In the genomic region with DNA sequence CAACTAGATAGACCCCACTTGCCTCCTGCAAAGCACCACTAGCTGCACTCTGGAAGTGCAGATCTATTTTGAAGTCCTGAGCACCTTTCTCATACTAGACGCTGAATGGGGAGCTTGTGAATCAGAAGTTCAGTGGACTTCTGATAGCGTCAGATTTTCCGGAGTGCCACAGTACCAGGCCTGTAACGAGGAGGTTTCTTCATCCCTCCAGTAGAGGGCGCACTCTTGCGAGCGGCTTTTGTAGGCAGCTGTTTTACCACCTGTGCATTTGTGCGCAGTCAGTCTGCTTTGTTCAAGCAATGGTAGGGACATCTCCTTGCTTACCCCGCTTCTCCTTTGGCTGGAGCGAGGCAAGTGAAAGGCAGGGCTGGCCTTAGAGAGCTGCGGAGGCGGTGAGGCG, we compare ENCODE assay signal across 8 mouse cellular contexts. TPM values are rescaled to one million over a fixed set of nuclear protein-coding genes. Genes with fewer than 3 reads are reported as not detected.
DNase-seq lines count a peak whose midpoint lies in the region; ATAC-seq and TF ChIP-seq lines count a peak whose summit lies in the region.

No protein-coding gene starts in this region.

- H3K27me3 ChIP-seq in intestine, embryonic 14.5 days (replicated peaks; ENCODE audit: control insufficient read depth, insufficient read depth, low read length), result no peaks in the 10 kb centered on the region
- no peaks in the 10 kb centered on the region for H3K27me3 ChIP-seq in intestine, embryonic 16.5 days (replicated peaks; ENCODE audit: control insufficient read depth, insufficient read depth, low read length)
- no peaks in the 10 kb centered on the region for H3K27me3 ChIP-seq in MEL (ENCODE audit: control insufficient read depth in 1 of 2, insufficient read depth in 2 of 2, low read length in 2 of 2)
- no peaks in the 10 kb centered on the region for H3K27me3 ChIP-seq in limb, embryonic 11.5 days (ENCODE audit: control insufficient read depth, insufficient read depth, low read length)

- no peak overlapping the region for H3K4me3 ChIP-seq in intestine, embryonic 14.5 days (ENCODE audit: low read depth, low read length)
- H3K4me3 ChIP-seq in intestine, embryonic 16.5 days (ENCODE audit: low read length), result no peak overlapping the region
- H3K4me3 ChIP-seq in MEL (ENCODE audit: control insufficient read depth in 1 of 2, insufficient read depth in 1 of 2, low read depth in 2 of 2, low read length in 2 of 2), result no peak overlapping the region
- no peak overlapping the region for H3K4me3 ChIP-seq in limb, embryonic 11.5 days (ENCODE audit: low read depth, low read length)

- no peaks in the 10 kb centered on the region for H3K9me3 ChIP-seq in intestine, embryonic 14.5 days (ENCODE audit: control insufficient read depth, low read length)
- H3K9me3 ChIP-seq in intestine, embryonic 16.5 days (ENCODE audit: control insufficient read depth, low read length), result no peaks in the 10 kb centered on the region
- no peaks in the 10 kb centered on the region for H3K9me3 ChIP-seq in MEL (replicated peaks; ENCODE audit: insufficient read depth, low read length)
- H3K9me3 ChIP-seq in limb, embryonic 11.5 days (ENCODE audit: control insufficient read depth, low read length), result no peaks in the 10 kb centered on the region

- TF ChIP-seq EP300 in MEL (IDR thresholded peaks at IDR 0.05; ENCODE audit: low read depth in 1 of 2, low read length in 2 of 2), result no peak

- no peaks in the 10 kb centered on the region for H3K36me3 ChIP-seq in intestine, embryonic 14.5 days (ENCODE audit: control insufficient read depth, insufficient read depth, low read length)
- no peaks in the 10 kb centered on the region for H3K36me3 ChIP-seq in intestine, embryonic 16.5 days (ENCODE audit: control insufficient read depth, insufficient read depth, low read length)
- H3K36me3 ChIP-seq in MEL (ENCODE audit: control insufficient read depth in 1 of 2, insufficient read depth in 2 of 2, low read length in 2 of 2), result no peaks in the 10 kb centered on the region
- no peaks in the 10 kb centered on the region for H3K36me3 ChIP-seq in limb, embryonic 11.5 days (ENCODE audit: control insufficient read depth, insufficient read depth, low read length)

- TF ChIP-seq CTCF in MEL (IDR thresholded peaks at IDR 0.05 in 2 of 3, conservative IDR thresholded peaks at IDR 0.05 in 1 of 3; ENCODE audit: control insufficient read depth in 1 of 3, insufficient read depth in 1 of 3, low read depth in 2 of 3, low read length in 3 of 3, poor library complexity in 1 of 3, severe bottlenecking in 1 of 3), result peak; percentile 50 to 56 (median 51)

- no peak overlapping the region for H3K27ac ChIP-seq in intestine, embryonic 14.5 days (ENCODE audit: low read depth)
- no peak overlapping the region for H3K27ac ChIP-seq in intestine, embryonic 16.5 days (ENCODE audit: low read length)
- H3K27ac ChIP-seq in MEL (ENCODE audit: control insufficient read depth, low read depth, low read length), result no peak overlapping the region
- H3K27ac ChIP-seq in limb, embryonic 11.5 days (replicated peaks; ENCODE audit: low read depth, low read length), result no peak overlapping the region

- ATAC-seq in intestine, embryonic 14.5 days (replicated peaks; ENCODE audit: low FRiP score, low TSS enrichment, low read depth), result no peak
- no peak for ATAC-seq in intestine, embryonic 16.5 days
- no peak for ATAC-seq in limb, embryonic 11.5 days (ENCODE audit: insufficient number of reproducible peaks, low FRiP score, low TSS enrichment, low read depth)
- ATAC-seq in frontal cortex, adult (ENCODE audit: low TSS enrichment), result no peak

- 34% methylated on average over 13 of the region's 13 CpGs for WGBS in intestine, embryonic 14.5 days
- WGBS in intestine, embryonic 16.5 days, result 42% methylated on average over 13 of the region's 13 CpGs
- 22% methylated on average over 13 of the region's 13 CpGs for WGBS in limb, embryonic 11.5 days

- no peaks in the 10 kb centered on the region for H3K79me2 ChIP-seq in MEL (ENCODE audit: control insufficient read depth, insufficient read depth, low read length, poor library complexity)

- TF ChIP-seq POLR2A in MEL (IDR thresholded peaks at IDR 0.05; ENCODE audit: control insufficient read depth in 1 of 2, insufficient read depth in 1 of 2, low read depth in 1 of 2, low read length in 2 of 2, poor library complexity in 1 of 2), result no peak

- peak; percentile 9; the same call in 1 of the 2 replicates for TF ChIP-seq RAD21 in MEL (IDR thresholded peaks at IDR 0.05; ENCODE audit: low read depth, low read length)

- no peaks in the 10 kb centered on the region for H3K4me1 ChIP-seq in intestine, embryonic 14.5 days (replicated peaks; ENCODE audit: control insufficient read depth, insufficient read depth, low read length)
- no peaks in the 10 kb centered on the region for H3K4me1 ChIP-seq in intestine, embryonic 16.5 days (ENCODE audit: control insufficient read depth, insufficient read depth, low read length)
- no peaks in the 10 kb centered on the region for H3K4me1 ChIP-seq in MEL (ENCODE audit: control insufficient read depth in 1 of 2, insufficient read depth in 2 of 2, low read length in 2 of 2)
- H3K4me1 ChIP-seq in limb, embryonic 11.5 days (ENCODE audit: control insufficient read depth, insufficient read depth, low read length), result no peaks in the 10 kb centered on the region

- peak; percentile 51 for DNase-seq in intestine, embryonic 14.5 days (ENCODE audit: low spot score)
- DNase-seq in CD4-positive helper T cell, adult 2 months (ENCODE audit: low read depth, low spot score), result peak; percentile 13
- DNase-seq in MEL (ENCODE audit: low read depth, low spot score), result peak; percentile 7
- DNase-seq in embryo, embryonic 11 days, result peak; percentile 35
- DNase-seq in limb, embryonic 11.5 days (ENCODE audit: low spot score), result peak; percentile 36
- DNase-seq in testis, postnatal 10 days (ENCODE audit: low spot score), result peak; percentile 40

- H3K9ac ChIP-seq in intestine, embryonic 14.5 days (ENCODE audit: low read length), result no peak overlapping the region
- H3K9ac ChIP-seq in intestine, embryonic 16.5 days (ENCODE audit: low read depth, low read length), result no peak overlapping the region
- H3K9ac ChIP-seq in MEL (ENCODE audit: control insufficient read depth, low read depth, low read length, poor library complexity, severe bottlenecking), result no peak overlapping the region
- H3K9ac ChIP-seq in limb, embryonic 11.5 days (ENCODE audit: low read length), result no peak overlapping the region

- H3K4me2 ChIP-seq in intestine, embryonic 14.5 days (ENCODE audit: low read length), result no peak overlapping the region
- no peak overlapping the region for H3K4me2 ChIP-seq in intestine, embryonic 16.5 days (ENCODE audit: low read depth, low read length)
- H3K4me2 ChIP-seq in limb, embryonic 11.5 days (ENCODE audit: low read depth, severe bottlenecking), result no peak overlapping the region

TF ChIP-seq in MEL, 35 proteins besides CTCF, POLR2A, EP300 and RAD21:
- peak; percentile 48 for TF ChIP-seq SMC3 (IDR thresholded peaks at IDR 0.05; ENCODE audit: low read depth, low read length)
- no peak for TF ChIP-seq ZKSCAN1 (IDR thresholded peaks at IDR 0.05; ENCODE audit: low read depth, low read length)

RNA-seq across cellular contexts. Expression of gene Arhgef9, which starts 56.9 kb away (rescaled TPM):
- polyA plus RNA-seq in intestine, embryonic 14.5 days (2014; fragmentation: Nextera tagmentation; extraction: Ambion mirVana), result 10.8 and 11.9 TPM in 2 replicates
- polyA plus RNA-seq in intestine, embryonic 16.5 days (2015; fragmentation: Nextera tagmentation; extraction: Ambion mirVana), result 7.4 and 8.3 TPM in 2 replicates
- total RNA-seq in MEL (2012; rRNA removed), result 0.08 TPM in 1 of 2 replicates, not detected in the other
- polyA plus RNA-seq in MEL (2012; ENCODE audit: insufficient read depth in 1 of 2, insufficient read length in 2 of 2, low read depth in 1 of 2, low replicate concordance in 2 of 2, missing spikeins in 1 of 2), result not detected
- 10.2 and 11.3 TPM in 2 replicates for polyA plus RNA-seq in limb, embryonic 11.5 days (2014; fragmentation: Nextera tagmentation; extraction: Ambion mirVana)
